Mouse (Mus musculus): ENCODE measurements around the gene Prpf8. TPM values are rescaled to one million over a fixed set of nuclear protein-coding genes. Genes with fewer than 3 reads are reported as not detected.
A peak's percentile ranks its signal among the peaks of the same experiment; 100 is the strongest.

The Prpf8 gene
- polyA plus RNA-seq, 1 experiment from 2014 or later = 65.0 TPM

DNA sequence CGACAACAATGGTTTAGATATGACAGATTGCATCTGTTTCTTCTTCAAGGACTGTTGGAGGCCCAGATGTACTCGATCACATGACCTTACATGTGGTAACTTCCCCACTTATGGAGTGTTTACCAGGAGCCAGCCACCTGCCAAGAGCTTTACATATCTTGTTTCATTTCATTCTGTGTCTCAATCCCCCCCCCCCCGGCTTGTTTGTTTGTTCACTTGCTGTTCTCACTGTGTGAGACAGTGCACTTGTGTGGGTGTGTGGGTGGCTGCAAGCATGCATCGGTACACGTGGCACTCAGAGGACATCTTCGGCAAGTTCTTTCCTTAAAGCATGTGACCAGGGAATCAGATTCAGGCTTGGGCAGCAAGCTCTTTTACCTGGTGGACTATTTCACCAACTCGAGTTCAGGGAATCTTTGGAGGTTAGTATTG lies 30.2 kb upstream of the Prpf8 start:
- 89% methylated on average over 7 of the region's 7 CpGs for WGBS
- no peaks in the 10 kb centered on the region for H3K36me3 ChIP-seq (ENCODE audit: control insufficient read depth, insufficient read depth, low read length)
- H3K9me3 ChIP-seq (ENCODE audit: control insufficient read depth, low read length) = no peaks in the 10 kb centered on the region
- H3K9ac ChIP-seq (replicated peaks; ENCODE audit: low read depth, low read length) = no peak overlapping the region
- no peak overlapping the region for H3K4me3 ChIP-seq (ENCODE audit: low read depth, low read length)
- no peak overlapping the region for H3K4me2 ChIP-seq (ENCODE audit: low read depth, low read length)
- ATAC-seq (ENCODE audit: low read depth) = no peak
- H3K27me3 ChIP-seq (ENCODE audit: control insufficient read depth, insufficient read depth, low read length) = no peaks in the 10 kb centered on the region
- H3K4me1 ChIP-seq (ENCODE audit: control insufficient read depth, insufficient read depth, low read length) = peaks cover 21% of the 10 kb centered on the region
- no peak overlapping the region for H3K27ac ChIP-seq (ENCODE audit: low read depth, low read length)

DNA sequence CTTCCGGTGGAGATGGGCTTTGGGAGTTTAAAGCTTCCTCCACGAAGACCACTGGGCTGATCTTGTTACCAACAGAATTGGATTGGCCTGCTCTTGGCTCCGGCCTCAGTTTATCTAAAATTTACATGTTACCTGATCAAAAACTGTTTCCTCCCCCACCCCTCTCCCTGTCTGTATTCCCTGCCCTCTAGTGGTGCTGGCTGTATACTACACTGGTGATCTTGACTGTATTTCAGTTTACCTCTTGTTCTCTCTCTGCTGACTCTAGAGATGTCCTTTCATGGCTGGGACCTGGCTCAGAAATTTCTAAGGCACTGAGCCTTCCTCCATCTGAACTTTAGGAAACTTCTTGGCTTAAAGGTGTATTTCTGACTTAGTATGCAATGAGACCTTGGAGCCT lies 28.4 kb upstream of the Prpf8 start:
- H3K9me3 ChIP-seq (ENCODE audit: control insufficient read depth, low read length) = no peaks in the 10 kb centered on the region
- peaks cover 29% of the 10 kb centered on the region for H3K4me1 ChIP-seq (ENCODE audit: control insufficient read depth, insufficient read depth, low read length)
- no peak for ATAC-seq (ENCODE audit: low read depth)
- no peaks in the 10 kb centered on the region for H3K27me3 ChIP-seq (ENCODE audit: control insufficient read depth, insufficient read depth, low read length)
- H3K4me2 ChIP-seq (ENCODE audit: low read depth, low read length) = no peak overlapping the region
- WGBS = 25% methylated on average over 3 of the region's 3 CpGs
- no peaks in the 10 kb centered on the region for H3K36me3 ChIP-seq (ENCODE audit: control insufficient read depth, insufficient read depth, low read length)
- no peak overlapping the region for H3K27ac ChIP-seq (ENCODE audit: low read depth, low read length)
- no peak overlapping the region for H3K9ac ChIP-seq (replicated peaks; ENCODE audit: low read depth, low read length)
- no peak overlapping the region for H3K4me3 ChIP-seq (ENCODE audit: low read depth, low read length)

- H3K36me3 ChIP-seq (ENCODE audit: control insufficient read depth, insufficient read depth, low read length) = no peaks in the 10 kb centered on the region
- no peak overlapping the region for H3K4me3 ChIP-seq (ENCODE audit: low read depth, low read length)
- H3K4me1 ChIP-seq (ENCODE audit: control insufficient read depth, insufficient read depth, low read length) = peaks cover 26% of the 10 kb centered on the region
- no peak overlapping the region for H3K9ac ChIP-seq (replicated peaks; ENCODE audit: low read depth, low read length)
- 84% methylated on average over 8 of the region's 8 CpGs for WGBS
- H3K27me3 ChIP-seq (ENCODE audit: control insufficient read depth, insufficient read depth, low read length) = no peaks in the 10 kb centered on the region
- no peak for ATAC-seq (ENCODE audit: low read depth)
- H3K4me2 ChIP-seq (ENCODE audit: low read depth, low read length) = no peak overlapping the region
- no peaks in the 10 kb centered on the region for H3K9me3 ChIP-seq (ENCODE audit: control insufficient read depth, low read length)
- H3K27ac ChIP-seq (ENCODE audit: low read depth, low read length) = no peak overlapping the region
Observed at GRCm38 (mm10) chr11:75458628-75459041, 28.0 kb upstream of the Prpf8 start.

DNA sequence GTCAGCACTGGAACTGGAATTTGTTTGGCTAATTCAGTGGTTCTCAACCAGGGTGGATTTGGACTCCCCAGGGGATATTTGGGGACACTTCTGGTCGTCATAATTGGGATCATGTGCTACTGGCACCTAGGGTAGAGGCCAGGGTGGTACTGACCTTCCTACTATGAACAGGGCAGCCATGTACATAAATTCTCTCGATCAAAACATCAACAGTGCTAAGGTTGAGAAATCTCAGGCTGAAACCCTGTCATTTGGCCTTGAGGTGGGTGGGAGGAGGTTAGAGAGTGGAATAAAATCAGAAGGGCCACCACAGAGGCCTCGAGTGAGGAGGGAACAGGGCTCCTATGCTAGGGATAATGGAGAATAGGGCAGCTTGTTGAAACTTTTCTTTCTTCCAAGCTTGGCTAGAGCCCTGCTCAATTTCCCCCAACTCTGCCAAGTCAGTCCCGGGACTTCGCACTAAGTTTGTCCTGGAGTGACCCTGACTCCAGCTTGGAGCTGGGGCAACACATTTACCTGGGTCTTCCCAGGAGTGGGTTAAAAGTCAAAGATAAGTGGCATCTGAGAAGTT lies 27.4 kb upstream of the Prpf8 start:
- Histone ChIP-seq H3K4me2 (ENCODE audit: low read depth, low read length) (no peak overlapping the region), H3K36me3 (ENCODE audit: control insufficient read depth, insufficient read depth, low read length) (no peaks in the 10 kb centered on the region), H3K9me3 (ENCODE audit: control insufficient read depth, low read length) (no peaks in the 10 kb centered on the region), H3K27me3 (ENCODE audit: control insufficient read depth, insufficient read depth, low read length) (no peaks in the 10 kb centered on the region), H3K27ac (ENCODE audit: low read depth, low read length) (no peak overlapping the region), H3K4me1 (ENCODE audit: control insufficient read depth, insufficient read depth, low read length) (peaks cover 20% of the 10 kb centered on the region), H3K9ac (replicated peaks; ENCODE audit: low read depth, low read length) (no peak overlapping the region), H3K4me3 (ENCODE audit: low read depth, low read length) (no peak overlapping the region)
- 83% methylated on average over 5 of the region's 5 CpGs for WGBS
- no peak for ATAC-seq (ENCODE audit: low read depth)

GRCm38 (mm10) chr11:75459751-75460102 lies 26.9 kb upstream of the Prpf8 start:
- Histone ChIP-seq H3K9ac (replicated peaks; ENCODE audit: low read depth, low read length) (no peak overlapping the region), H3K4me2 (ENCODE audit: low read depth, low read length) (peak overlapping the region; percentile 83), H3K9me3 (ENCODE audit: control insufficient read depth, low read length) (no peaks in the 10 kb centered on the region), H3K4me1 (ENCODE audit: control insufficient read depth, insufficient read depth, low read length) (peaks cover 20% of the 10 kb centered on the region), H3K36me3 (ENCODE audit: control insufficient read depth, insufficient read depth, low read length) (no peaks in the 10 kb centered on the region), H3K4me3 (ENCODE audit: low read depth, low read length) (no peak overlapping the region; the same call in 1 of the 2 replicates), H3K27me3 (ENCODE audit: control insufficient read depth, insufficient read depth, low read length) (no peaks in the 10 kb centered on the region), H3K27ac (ENCODE audit: low read depth, low read length) (peak overlapping the region; percentile 74)
- ATAC-seq (ENCODE audit: low read depth) = no peak
- 31% methylated on average over 5 of the region's 5 CpGs for WGBS

- Histone ChIP-seq H3K36me3 (ENCODE audit: control insufficient read depth, insufficient read depth, low read length) (0 out of 2 replicates have a peak, but pooled peaks cover 3% of the 10 kb centered on the region), H3K4me2 (ENCODE audit: low read depth, low read length) (peak overlapping the region; percentile 83), H3K4me3 (ENCODE audit: low read depth, low read length) (peak overlapping the region; percentile 86), H3K9me3 (ENCODE audit: control insufficient read depth, low read length) (no peaks in the 10 kb centered on the region), H3K4me1 (ENCODE audit: control insufficient read depth, insufficient read depth, low read length) (peaks cover 16% of the 10 kb centered on the region), H3K27ac (ENCODE audit: low read depth, low read length) (peak overlapping the region; percentile 74), H3K27me3 (ENCODE audit: control insufficient read depth, insufficient read depth, low read length) (no peaks in the 10 kb centered on the region), H3K9ac (replicated peaks; ENCODE audit: low read depth, low read length) (0 out of 2 replicates have a peak overlapping the region, but pooled peaks have one; percentile 13)
- ATAC-seq (ENCODE audit: low read depth) = no peak
- 3% methylated on average over 19 of the region's 19 CpGs for WGBS
Observed at GRCm38 (mm10) chr11:75460103-75460843, 26.3 kb upstream of the Prpf8 start.

GRCm38 (mm10) chr11:75460844-75461742 lies 25.5 kb upstream of the Prpf8 start, which contains the start of gene Tlcd2:
Tlcd2 (plus strand) TSS chr11:75461715.
- Histone ChIP-seq H3K4me3 (ENCODE audit: low read depth, low read length) (peak within 1 kb of the TSS; percentile 86), H3K36me3 (ENCODE audit: control insufficient read depth, insufficient read depth, low read length) (0 out of 2 replicates have a peak, but pooled peaks cover 6% of the 10 kb centered on the region), H3K4me1 (ENCODE audit: control insufficient read depth, insufficient read depth, low read length) (peaks cover 16% of the 10 kb centered on the region), H3K4me2 (ENCODE audit: low read depth, low read length) (peak within 1 kb of the TSS; percentile 83), H3K27ac (ENCODE audit: low read depth, low read length) (peak within 1 kb of the TSS; percentile 74), H3K27me3 (ENCODE audit: control insufficient read depth, insufficient read depth, low read length) (no peaks in the 10 kb centered on the region), H3K9me3 (ENCODE audit: control insufficient read depth, low read length) (no peaks in the 10 kb centered on the region), H3K9ac (replicated peaks; ENCODE audit: low read depth, low read length) (peak within 1 kb of the TSS; percentile 64)
- under 1% methylated on average over 46 of the region's 46 CpGs for WGBS
- ATAC-seq (ENCODE audit: low read depth) = peak; percentile 95

- H3K27ac ChIP-seq (ENCODE audit: low read depth, low read length) = peak overlapping the region; percentile 39; the same call in 1 of the 2 replicates
- WGBS = under 1% methylated on average over 27 of the region's 30 CpGs
- H3K27me3 ChIP-seq (ENCODE audit: control insufficient read depth, insufficient read depth, low read length) = no peaks in the 10 kb centered on the region
- peak overlapping the region; percentile 64 for H3K9ac ChIP-seq (replicated peaks; ENCODE audit: low read depth, low read length)
- H3K9me3 ChIP-seq (ENCODE audit: control insufficient read depth, low read length) = no peaks in the 10 kb centered on the region
- peak; percentile 44 for ATAC-seq (ENCODE audit: low read depth)
- H3K4me3 ChIP-seq (ENCODE audit: low read depth, low read length) = peak overlapping the region; percentile 86
- H3K4me1 ChIP-seq (ENCODE audit: control insufficient read depth, insufficient read depth, low read length) = peaks cover 16% of the 10 kb centered on the region
- H3K4me2 ChIP-seq (ENCODE audit: low read depth, low read length) = peak overlapping the region; percentile 72
- 0 out of 2 replicates have a peak, but pooled peaks cover 6% of the 10 kb centered on the region for H3K36me3 ChIP-seq (ENCODE audit: control insufficient read depth, insufficient read depth, low read length)
Observed at GRCm38 (mm10) chr11:75461743-75462252, 24.8 kb upstream of the Prpf8 start.

Measured in neural tube, embryonic 14.5 days (tissue).